Mouse (Mus musculus) kidney, adult 8-10 months (tissue): ENCODE results near the gene Vmn2r66.

Experiments
- DNase-seq, 2 experiments: peaks; one replicate each; pipeline ENCODE4 v3.0.0; 2022

The Vmn2r66 gene

DNA sequence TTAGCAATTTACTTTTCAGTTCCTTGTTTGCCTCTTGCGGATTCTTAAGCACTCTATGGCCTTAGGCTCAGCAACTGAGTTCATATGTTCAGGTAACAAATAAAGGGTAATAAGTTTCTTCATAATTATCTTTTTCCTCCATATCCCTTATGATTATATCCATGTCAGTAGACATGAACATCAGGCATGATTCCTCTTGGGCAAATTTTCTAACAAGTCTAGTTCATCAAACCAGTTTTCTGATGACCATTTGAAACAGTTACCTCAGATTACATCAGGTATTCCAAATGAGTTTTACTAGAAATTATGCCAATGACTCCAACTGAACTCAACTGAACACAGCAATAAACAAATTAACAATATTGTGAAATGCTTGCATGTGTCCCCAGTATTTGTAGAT is at the start of gene Vmn2r66:
Gene Vmn2r66 (minus strand): TSS at position 101 of the 400 bp plus-strand sequence.
- no peak for DNase-seq

DNA sequence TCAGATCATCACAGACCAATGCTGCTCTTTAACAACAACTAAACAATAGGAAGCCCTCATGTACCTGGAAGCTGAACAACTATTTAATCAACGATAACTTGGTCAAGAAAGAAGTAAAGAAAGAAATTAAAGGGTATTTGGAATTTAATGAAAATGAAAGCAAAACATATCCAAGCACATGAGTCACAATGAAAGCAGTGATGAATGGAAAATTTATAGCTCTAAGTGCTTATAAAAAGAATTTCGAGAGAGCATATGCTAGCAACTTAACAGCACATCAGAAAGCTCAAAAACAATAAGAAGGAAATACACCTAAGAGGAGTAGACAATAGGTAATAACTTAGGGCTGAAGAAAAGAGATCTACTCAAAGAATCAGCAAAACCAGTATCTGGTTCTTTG is 15.4 kb downstream of the Vmn2r66 start:
- DNase-seq = no peak

DNA sequence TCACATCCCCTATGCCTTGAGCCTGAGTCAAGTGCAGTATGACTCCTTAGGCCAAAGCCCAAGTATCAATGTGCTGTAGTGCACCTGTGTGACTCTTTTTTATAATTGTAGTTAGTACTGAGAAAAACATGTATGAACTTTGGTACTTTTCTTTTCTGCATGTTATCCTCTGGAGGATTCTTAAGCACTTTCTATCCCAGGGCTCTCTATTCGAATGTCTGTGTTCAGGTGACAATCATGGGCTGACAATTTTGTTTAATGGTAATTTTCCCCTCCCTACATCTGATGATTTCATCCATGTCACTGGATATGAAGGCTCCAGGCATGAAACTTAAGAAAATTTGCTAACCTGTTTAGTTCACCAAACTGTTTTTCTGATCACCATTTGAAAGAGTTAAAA is 48.1 kb downstream of the Vmn2r66 start, which contains the start of gene Vmn2r65:
Gene Vmn2r65 (minus strand): TSS at position 101 of the 400 bp plus-strand sequence.
- DNase-seq = no peak
